Mouse (Mus musculus) megakaryocyte, adult 5-6 weeks (primary cell): ENCODE results near the gene Gm8909. TPM values are rescaled to one million over a fixed set of nuclear protein-coding genes. Genes with fewer than 3 reads are reported as not detected.
"Not testable (repeated sequence)": the region's sequence is repeated elsewhere in the genome, so short reads cannot be mapped to it uniquely, and the experiment has no call there.

Experiments
- ATAC-seq: 2 replicates; pipeline ENCODE4 v1.8.0; 2016; ENCODE audit warnings: mild to moderate bottlenecking, inconsistent platforms; ENCODE audit not compliant: poor library complexity, severe bottlenecking
- total RNA-seq, 2 experiments: library from RNA; stranded (forward) in 1 of 2; stranded (reverse) in 1 of 2; fragments of 153-499, 151-499 nt in 1 of 2; fragments of 221-1000, 200-1000 nt in 1 of 2; gene quantifications; 2 replicates each; pipeline versions ENCODE4 v1.2.3 to v1.2.4; 2015 to 2017

Gm8909 gene
- total RNA-seq (2015) (not detected in 2 replicates), total RNA-seq (2017) (not detected in 2 replicates)

- ATAC-seq: peak; percentile 24; the same call in 1 of the 2 replicates
Measured at GRCm38 (mm10) chr17:36168039-36168652, at the start of gene Gm8909. Gm8909 (minus strand) TSS chr17:36168537.

- ATAC-seq: no peak
Measured at GRCm38 (mm10) chr17:36215586-36215985, 47.2 kb upstream of the Gm8909 start.

- no peak for ATAC-seq
Measured at GRCm38 (mm10) chr17:36206846-36207245, 38.5 kb upstream of the Gm8909 start.

GRCm38 (mm10) chr17:36205862-36206261 is 37.5 kb upstream of the Gm8909 start:
- 0 out of 2 replicates have a peak, but pooled peaks have one; percentile 9 for ATAC-seq

GRCm38 (mm10) chr17:36205456-36205855 is 37.1 kb upstream of the Gm8909 start:
- ATAC-seq: peak; percentile 92

- no peak for ATAC-seq
Measured at GRCm38 (mm10) chr17:36201851-36202250, 33.5 kb upstream of the Gm8909 start.

GRCm38 (mm10) chr17:36198317-36198716 is 30.0 kb upstream of the Gm8909 start:
- ATAC-seq: no peak

- ATAC-seq: no peak
Measured at GRCm38 (mm10) chr17:36194471-36194870, 26.1 kb upstream of the Gm8909 start.

GRCm38 (mm10) chr17:36193546-36194141 is 25.3 kb upstream of the Gm8909 start:
- peak; percentile 70 for ATAC-seq

GRCm38 (mm10) chr17:36192371-36192770 is 24.0 kb upstream of the Gm8909 start:
- no peak for ATAC-seq

GRCm38 (mm10) chr17:36190169-36190507 is 21.8 kb upstream of the Gm8909 start, which contains the start of gene H2-T3:
H2-T3 (minus strand) TSS chr17:36190287.
- ATAC-seq: no peak

GRCm38 (mm10) chr17:36189491-36190168 is 21.3 kb upstream of the Gm8909 start:
- ATAC-seq: no peak

GRCm38 (mm10) chr17:36187540-36187939 is 19.2 kb upstream of the Gm8909 start:
- ATAC-seq: peak; percentile 68

- no peak for ATAC-seq
Measured at GRCm38 (mm10) chr17:36182212-36182611, 13.9 kb upstream of the Gm8909 start.

GRCm38 (mm10) chr17:36179446-36179845 is 11.1 kb upstream of the Gm8909 start:
- not testable (repeated sequence) for ATAC-seq

- not testable (repeated sequence) for ATAC-seq
Measured at GRCm38 (mm10) chr17:36178938-36179337, 10.6 kb upstream of the Gm8909 start.

- not testable (repeated sequence) for ATAC-seq
Measured at GRCm38 (mm10) chr17:36176132-36176531, 7.8 kb upstream of the Gm8909 start.

- no peak for ATAC-seq
Measured at GRCm38 (mm10) chr17:36170287-36170814, 2.0 kb upstream of the Gm8909 start.

- ATAC-seq: no peak
Measured at GRCm38 (mm10) chr17:36169753-36170152, 1.4 kb upstream of the Gm8909 start.

- not testable (repeated sequence) for ATAC-seq
Measured at GRCm38 (mm10) chr17:36169094-36169493, 757 bp upstream of the Gm8909 start.

- ATAC-seq: peak; percentile 59
Measured at GRCm38 (mm10) chr17:36167306-36168038, 865 bp downstream of the Gm8909 start.
